Mouse (Mus musculus) limb, embryonic 12.5 days (tissue): Measurements from ENCODE around the gene Arl8a. TPM values are rescaled to one million over a fixed set of nuclear protein-coding genes. Genes with fewer than 3 reads are reported as not detected.

Experiments used
- ATAC-seq: fragments of 200-750 bp; cut with Nextera tagmentation; 2 replicates; pipeline ENCODE4 v1.8.0; 2017; ENCODE audit warnings: low read depth, moderate TSS enrichment; ENCODE audit not compliant: insufficient number of reproducible peaks, insufficient read depth, low FRiP score, low TSS enrichment
- H3K27ac ChIP-seq: fragments of 300-500 bp; sonication (generic); 2 replicates; pipeline ENCODE4 v1.5.1; 2016; ENCODE audit warnings: mild to moderate bottlenecking, moderate library complexity
- H3K27me3 ChIP-seq: fragments of 300-500 bp; sonication (generic); 2 replicates; pipeline ENCODE4 v1.6.1; 2016; ENCODE audit warnings: mild to moderate bottlenecking, moderate library complexity
- H3K36me3 ChIP-seq: fragments of 300-500 bp; sonication (generic); 2 replicates; pipeline ENCODE4 v1.6.1; 2016; ENCODE audit warnings: mild to moderate bottlenecking, moderate library complexity
- H3K4me1 ChIP-seq: fragments of 300-500 bp; sonication (generic); replicated peaks from 2 replicates; pipeline ENCODE4 v1.6.1; 2016
- H3K4me2 ChIP-seq: fragments of 300-500 bp; sonication (generic); 2 replicates; pipeline ENCODE4 v1.6.1; 2016; ENCODE audit warnings: mild to moderate bottlenecking, moderate library complexity
- H3K4me3 ChIP-seq: fragments of 300-500 bp; sonication (generic); replicated peaks from 2 replicates; pipeline ENCODE4 v1.5.1; 2016; ENCODE audit warnings: mild to moderate bottlenecking
- H3K9ac ChIP-seq: fragments of 300-500 bp; sonication (generic); replicated peaks from 2 replicates; pipeline ENCODE4 v1.6.1; 2016; ENCODE audit warnings: mild to moderate bottlenecking, moderate library complexity
- H3K9me3 ChIP-seq: fragments of 300-500 bp; sonication (generic); 2 replicates; pipeline ENCODE4 v1.6.1; 2016; ENCODE audit warnings: mild to moderate bottlenecking, moderate library complexity
- WGBS: fragments of 180-500 bp; shearing (Covaris S2); methylation state at CpG from one replicate; pipeline ENCODE4 v1.1.7; 2016; 5-methylcytosine and 5-hydroxymethylcytosine counted together
- polyA plus RNA-seq: library from polyadenylated mRNA; unstranded; fragments of >200 nt; fragmentation: Nextera tagmentation; extraction: Ambion mirVana; gene quantifications from 2 replicates; pipeline ENCODE4 v1.2.1, GENCODE M21; 2016

Gene Arl8a
- polyA plus RNA-seq, 1 experiment from 2014 or later = 51.8 TPM

DNA sequence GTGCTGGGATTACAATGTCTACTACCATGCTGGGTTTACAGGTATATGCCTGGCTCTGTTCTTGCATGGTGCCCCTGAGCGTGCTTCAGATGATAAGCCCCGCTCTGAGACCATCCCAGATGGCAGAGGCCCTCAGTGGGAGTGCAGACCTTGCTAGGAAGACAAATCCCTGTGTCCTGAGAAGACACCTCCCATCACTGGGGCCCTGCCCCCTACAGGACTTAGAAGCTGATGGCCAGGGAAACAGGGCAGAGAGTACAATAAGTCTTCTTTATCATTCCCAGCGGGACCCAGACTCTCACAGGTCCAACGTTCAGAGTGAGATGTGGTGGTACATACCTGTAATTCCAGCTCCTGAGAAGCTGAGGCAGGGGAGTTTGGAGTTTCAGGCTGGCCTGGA is 58.6 kb downstream of the Arl8a start:
- WGBS = 57% methylated on average over 4 of the region's 4 CpGs
- H3K36me3 ChIP-seq = no peaks in the 10 kb centered on the region
- peaks cover 20% of the 10 kb centered on the region for H3K4me1 ChIP-seq
- no peak for ATAC-seq
- H3K9me3 ChIP-seq = no peaks in the 10 kb centered on the region
- no peaks in the 10 kb centered on the region for H3K27me3 ChIP-seq
- no peak overlapping the region for H3K9ac ChIP-seq
- no peak overlapping the region for H3K4me3 ChIP-seq
- H3K4me2 ChIP-seq = no peak overlapping the region
- no peak overlapping the region for H3K27ac ChIP-seq

Other genes with a start within 250 kb of the Arl8a start
- gene Ppp1r12b, start 190.9 kb upstream of the Arl8a start, polyA plus RNA-seq = 7.7 and 8.5 TPM in 2 replicates
- 40.7 and 45.6 TPM in 2 replicates for gene Ube2t, start 184.3 kb upstream of the Arl8a start, polyA plus RNA-seq
- gene Lgr6, start 41.5 kb upstream of the Arl8a start, polyA plus RNA-seq = 1.5 and 1.6 TPM in 2 replicates
- 1.1 and 1.5 TPM in 2 replicates for gene Ptpn7, start 14.1 kb upstream of the Arl8a start, polyA plus RNA-seq
- not detected in 2 replicates for gene Gpr37l1, start 20.9 kb downstream of the Arl8a start, polyA plus RNA-seq
- gene Elf3, start 111.7 kb downstream of the Arl8a start, polyA plus RNA-seq = 5.7 and 6.0 TPM in 2 replicates
- gene Rnpep, start 137.3 kb downstream of the Arl8a start, polyA plus RNA-seq = 97.4 and 103 TPM in 2 replicates
- gene Timm17a, start 167.0 kb downstream of the Arl8a start, polyA plus RNA-seq = 193 and 194 TPM in 2 replicates
- 0.29 and 0.42 TPM in 2 replicates for gene Lmod1, start 178.0 kb downstream of the Arl8a start, polyA plus RNA-seq
- gene Shisa4, start 228.4 kb downstream of the Arl8a start, polyA plus RNA-seq = 41.5 and 43.7 TPM in 2 replicates